Mouse (Mus musculus) cortical plate, adult 2 months (tissue): ENCODE results near the gene Hypk. TPM values are rescaled to one million over a fixed set of nuclear protein-coding genes. Genes with fewer than 3 reads are reported as not detected.
A peak's percentile ranks its signal among the peaks of the same experiment; 100 is the strongest.
"Not testable (repeated sequence)": the region's sequence is repeated elsewhere in the genome, so short reads cannot be mapped to it uniquely, and the experiment has no call there.

ENCODE experiments used
- H3K27ac ChIP-seq: fragments of 200-500 bp; 2 replicates; pipeline ENCODE4 v1.5.1; 2012; ENCODE audit warnings: low read length, control low read depth, inconsistent platforms; ENCODE audit not compliant: insufficient read depth
- H3K4me1 ChIP-seq: fragments of 200-500 bp; 2 replicates; pipeline ENCODE4 v1.6.1; 2011; ENCODE audit warnings: low read length; ENCODE audit not compliant: control insufficient read depth, insufficient read depth
- H3K4me3 ChIP-seq: fragments of 200-500 bp; 2 replicates; pipeline ENCODE4 v1.5.1; 2011; ENCODE audit warnings: mild to moderate bottlenecking, low read length, control low read depth; ENCODE audit not compliant: insufficient read depth
- CTCF ChIP-seq: fragments of 200-500 bp; IDR thresholded peaks from 2 replicates; pipeline ENCODE4 v1.5.1; 2011; ENCODE audit warnings: mild to moderate bottlenecking, control low read depth, low read length; ENCODE audit not compliant: insufficient read depth; ENCODE audit errors: extremely low read depth
- POLR2A ChIP-seq: fragments of 200-500 bp; IDR thresholded peaks from 2 replicates; pipeline ENCODE4 v1.6.1; 2011; ENCODE audit warnings: mild to moderate bottlenecking, low read length, control low read depth; ENCODE audit not compliant: insufficient read depth; ENCODE audit errors: extremely low read depth
- polyA plus RNA-seq: library from polyadenylated mRNA; depleted of rRNA; stranded (reverse); fragments of >200 nt; gene quantifications from 2 replicates; pipeline ENCODE4 v1.2.3, GENCODE M21; 2012; rRNA removed

Gene Hypk
- polyA plus RNA-seq, 1 experiment: 26.5 TPM

DNA sequence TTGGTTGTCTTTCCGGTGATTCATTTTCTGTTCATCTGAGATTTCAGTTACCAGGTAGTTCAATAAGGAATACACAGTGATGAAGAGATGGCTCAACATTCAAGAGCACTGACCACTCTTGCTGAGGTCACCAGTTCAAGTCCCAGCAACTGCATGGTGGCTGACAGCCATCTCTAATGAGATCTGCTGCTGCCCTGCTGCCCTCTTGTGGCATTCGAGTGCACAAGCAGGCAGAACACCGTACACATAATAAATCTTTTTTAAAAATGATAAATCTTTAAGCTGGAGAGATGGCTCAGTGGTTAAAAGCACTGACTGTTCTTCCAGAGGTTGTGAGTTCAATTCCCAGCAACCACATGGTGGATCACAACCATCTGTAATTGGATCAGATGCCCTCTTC lies 27.4 kb downstream of the Hypk start:
- H3K4me3 ChIP-seq: no peak overlapping the region
- no peak overlapping the region for H3K27ac ChIP-seq
- no peak for TF ChIP-seq POLR2A
- TF ChIP-seq CTCF: peak; percentile 39
- H3K4me1 ChIP-seq: no peaks in the 10 kb centered on the region

DNA sequence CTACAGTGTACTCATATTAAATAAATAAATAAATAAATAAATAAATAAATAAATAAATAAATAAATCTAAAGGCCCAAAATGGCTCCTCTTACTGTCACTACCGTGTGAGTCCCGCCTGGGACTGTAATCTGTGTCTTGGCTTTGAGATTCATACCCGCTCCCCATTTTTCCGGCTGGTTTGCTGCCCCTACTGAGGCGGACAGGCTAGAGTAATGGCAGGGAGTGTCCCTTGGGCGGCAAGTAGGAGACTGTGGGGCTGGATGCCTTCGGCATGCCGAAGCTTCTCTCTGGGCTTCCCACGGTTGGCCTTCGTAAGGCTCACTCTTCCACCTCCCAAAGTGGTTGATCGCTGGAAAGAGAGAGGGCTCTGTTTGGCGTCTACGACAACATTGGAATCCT lies 27.8 kb downstream of the Hypk start:
- H3K4me1 ChIP-seq, H3K27ac ChIP-seq, H3K4me3 ChIP-seq: not testable (repeated sequence)

DNA sequence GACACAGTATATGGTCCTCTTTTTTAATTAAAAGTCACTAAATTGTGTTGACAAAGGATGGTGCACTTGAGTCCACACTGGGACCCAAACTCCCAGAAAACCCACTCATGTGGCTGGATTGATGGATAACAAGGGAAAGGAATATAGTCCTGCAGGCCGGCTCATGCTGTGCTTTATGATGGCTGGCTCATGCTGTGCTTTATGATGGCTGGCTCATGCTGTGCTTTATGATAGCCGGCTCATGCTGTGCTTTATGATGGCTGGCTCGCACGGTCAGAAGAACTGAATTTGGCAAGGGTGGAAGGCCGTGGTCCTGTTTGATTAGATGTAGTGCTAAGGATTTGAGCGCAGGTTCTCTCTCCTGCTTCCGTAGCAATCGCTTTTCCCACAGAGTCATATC lies 30.5 kb downstream of the Hypk start:
- no peak for TF ChIP-seq POLR2A
- TF ChIP-seq CTCF: no peak
- no peaks in the 10 kb centered on the region for H3K4me1 ChIP-seq
- H3K27ac ChIP-seq: no peak overlapping the region
- no peak overlapping the region for H3K4me3 ChIP-seq

DNA sequence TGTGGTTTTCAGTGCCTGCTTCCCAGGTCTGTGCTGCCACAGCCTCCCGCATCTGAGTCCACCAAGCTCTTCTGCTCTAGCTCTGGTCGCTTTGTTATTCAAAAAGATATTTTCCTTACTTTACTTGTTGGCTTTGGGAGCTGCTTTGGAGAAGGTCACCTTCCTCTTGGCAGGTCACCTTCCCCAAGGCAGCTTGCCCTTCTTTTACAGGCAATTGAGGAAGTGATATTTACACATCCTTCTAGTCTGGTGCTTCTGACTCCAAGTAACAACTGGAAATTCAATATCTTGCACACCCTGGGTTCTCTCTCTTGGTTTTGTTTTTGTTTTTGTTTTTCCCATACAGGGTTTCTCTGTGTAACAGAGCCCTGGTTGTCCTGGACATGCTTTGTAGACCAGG lies 31.3 kb downstream of the Hypk start:
- not testable (repeated sequence) for H3K4me1 ChIP-seq, H3K4me3 ChIP-seq, H3K27ac ChIP-seq

DNA sequence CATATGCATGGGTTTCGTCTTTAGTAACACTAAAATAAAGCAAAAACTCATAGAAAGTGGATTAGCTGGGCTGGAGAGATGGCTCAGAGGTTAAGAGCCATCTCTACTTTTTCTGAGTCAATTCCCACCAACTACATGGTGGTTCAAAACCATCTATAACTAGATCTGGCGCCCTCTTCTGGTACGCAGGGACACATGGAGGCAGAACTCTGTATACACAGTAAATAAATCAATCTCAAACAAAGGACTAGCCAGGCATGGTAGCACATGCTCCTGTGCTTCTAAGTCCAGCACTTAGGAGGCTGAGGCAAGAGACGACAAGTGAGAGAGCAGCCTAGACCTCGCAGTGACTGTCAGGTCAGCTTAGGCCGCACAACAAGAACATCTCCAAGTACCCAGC lies 48.5 kb downstream of the Hypk start:
- not testable (repeated sequence) for H3K4me3 ChIP-seq, H3K27ac ChIP-seq, H3K4me1 ChIP-seq

DNA sequence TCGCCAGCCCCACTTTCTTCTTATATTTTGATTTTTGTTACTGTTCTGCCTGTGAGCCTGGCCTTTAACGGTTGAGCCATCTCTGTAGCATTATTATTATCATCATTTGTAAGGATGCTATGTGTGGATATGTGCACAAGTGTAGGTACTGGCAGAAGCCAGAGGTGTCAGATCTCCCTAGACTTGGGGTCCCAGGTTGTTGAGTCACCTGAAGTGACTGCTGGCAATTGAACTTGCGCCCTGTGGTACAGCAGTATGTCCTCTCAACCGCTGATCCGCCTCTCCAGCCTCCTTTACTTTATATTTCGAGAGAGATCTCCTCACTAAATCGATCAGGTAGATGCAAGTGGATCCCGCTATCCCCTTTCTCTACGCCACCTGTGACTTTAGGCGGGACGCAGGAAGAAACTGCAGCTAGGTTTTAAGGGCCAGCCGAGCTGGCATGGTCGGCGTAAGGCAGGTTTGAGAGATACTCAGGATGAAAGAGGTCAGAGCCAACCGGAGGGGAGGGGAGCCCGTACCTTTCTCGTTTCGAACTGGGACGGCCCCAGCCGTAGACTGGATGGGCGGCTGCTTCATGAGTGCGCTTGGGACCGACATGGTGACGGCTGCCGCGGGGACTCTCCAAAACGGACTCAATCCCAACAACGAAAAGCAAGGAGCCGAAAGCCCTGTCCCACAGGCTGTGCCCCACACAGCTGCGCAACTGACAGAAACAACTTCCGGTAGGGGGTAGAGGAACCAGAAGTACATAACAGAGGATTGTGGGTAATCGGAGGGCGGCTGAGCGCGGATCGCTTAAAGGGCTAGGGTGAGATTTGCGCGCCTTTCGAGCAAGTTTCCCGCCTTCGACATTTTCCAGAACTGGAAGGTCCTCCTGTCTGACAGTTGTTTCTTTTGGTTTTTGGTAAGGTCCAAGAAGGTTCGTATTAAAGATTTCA lies 53.1 kb downstream of the Hypk start, which contains the start of the genes Mfap1a and Wdr76:
Gene Mfap1a (minus strand): TSS at position 724 of the 941 bp plus-strand sequence.
Gene Wdr76 (plus strand): TSS at position 782 of the 941 bp plus-strand sequence.
- TF ChIP-seq POLR2A: peak; percentile 92
- not testable (repeated sequence) for H3K4me1 ChIP-seq, H3K27ac ChIP-seq
- H3K4me3 ChIP-seq: peak within 1 kb of the TSS; percentile 62

DNA sequence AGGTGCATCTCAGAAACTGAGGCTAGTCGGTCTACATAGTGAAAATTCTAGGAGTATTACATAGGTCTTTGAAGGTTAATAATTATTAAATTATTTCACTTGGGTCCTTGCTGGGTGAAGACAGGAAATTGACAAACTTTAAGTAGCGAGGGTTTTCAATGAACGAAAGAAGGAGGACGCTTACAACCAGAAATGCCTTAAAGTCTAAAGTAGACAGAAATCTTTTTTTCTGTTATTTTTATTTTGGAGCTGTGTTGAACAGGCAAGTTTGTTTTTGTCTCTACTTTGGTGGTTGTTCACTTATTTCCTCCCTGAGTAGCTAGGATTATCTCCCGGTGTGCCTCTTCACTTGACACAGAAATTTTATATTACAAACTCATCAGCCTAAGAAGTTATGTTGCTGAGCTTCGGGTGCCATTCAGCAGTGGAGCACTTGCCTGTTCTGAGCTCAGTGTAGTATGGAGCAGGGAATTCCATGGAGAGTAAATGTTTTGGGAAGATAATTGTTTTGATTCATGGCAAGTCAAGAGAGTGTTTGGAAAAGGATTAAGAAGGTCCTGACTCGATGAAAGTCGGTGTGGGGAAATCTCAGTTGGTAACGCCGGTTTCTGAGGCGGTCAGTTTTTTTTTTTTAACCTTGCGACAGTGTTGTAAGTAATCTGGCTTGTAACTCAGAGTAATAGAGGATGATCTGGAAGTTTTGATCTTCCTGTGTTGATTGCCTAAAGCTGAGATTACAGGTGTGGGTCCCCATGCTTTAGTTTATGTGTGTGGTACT lies 54.3 kb downstream of the Hypk start:
- H3K27ac ChIP-seq: no peak overlapping the region

DNA sequence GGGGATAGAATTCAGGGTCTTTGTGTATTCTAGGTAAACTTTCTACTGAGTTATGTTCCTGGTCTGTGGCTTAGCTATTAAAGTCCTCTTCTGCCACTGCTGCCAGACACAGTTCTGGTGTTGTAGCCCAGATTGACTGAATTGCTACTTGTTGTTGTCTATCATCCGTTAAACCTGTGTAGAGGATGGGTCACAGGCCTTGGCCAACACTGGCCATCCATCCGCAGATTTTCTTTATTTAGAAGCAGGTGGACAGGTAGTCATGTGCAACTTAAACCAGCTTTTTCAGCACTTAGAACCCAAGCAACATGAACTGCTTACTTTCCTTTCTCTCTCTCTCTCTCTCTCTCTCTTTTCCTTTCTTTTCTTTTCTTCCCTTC lies 54.9 kb downstream of the Hypk start:
- no peak overlapping the region for H3K4me3 ChIP-seq
- H3K4me1 ChIP-seq: no peaks in the 10 kb centered on the region; the same call in 1 of the 2 replicates
- H3K27ac ChIP-seq: no peak overlapping the region
- TF ChIP-seq CTCF: no peak

More for the DNA sequence above, 54.3 kb downstream of the Hypk start:
- TF ChIP-seq POLR2A (no peak), CTCF (no peak)
- no peaks in the 10 kb centered on the region; the same call in 1 of the 2 replicates for H3K4me1 ChIP-seq
- peak overlapping the region; percentile 62; the same call in 1 of the 2 replicates for H3K4me3 ChIP-seq

Other genes starting within 250 kb of the Hypk start
- gene Trp53bp1, start 181.9 kb upstream of the Hypk start, polyA plus RNA-seq: 63.6 and 64.0 TPM in 2 replicates
- gene Map1a, start 163.7 kb upstream of the Hypk start, polyA plus RNA-seq: 246 and 252 TPM in 2 replicates
- gene Ppip5k1, start 97.9 kb upstream of the Hypk start, polyA plus RNA-seq: 95.8 and 103 TPM in 2 replicates
- gene Ckmt1, start 95.6 kb upstream of the Hypk start, polyA plus RNA-seq: 306 and 309 TPM in 2 replicates
- gene Strc, start 66.1 kb upstream of the Hypk start, polyA plus RNA-seq: 0.17 and 0.30 TPM in 2 replicates
- 99.2 and 106 TPM in 2 replicates for gene Pdia3, start 39.5 kb upstream of the Hypk start, polyA plus RNA-seq
- gene Catsper2, start 39.5 kb upstream of the Hypk start, polyA plus RNA-seq: 7.0 and 7.4 TPM in 2 replicates
- gene Ell3, start 9.0 kb upstream of the Hypk start, polyA plus RNA-seq: 0.06 and 0.08 TPM in 2 replicates
- gene Serf2, start 4.1 kb upstream of the Hypk start, polyA plus RNA-seq: 313 and 355 TPM in 2 replicates
- gene Serinc4, start 3.5 kb downstream of the Hypk start, polyA plus RNA-seq: 0.69 and 1.0 TPM in 2 replicates
- 28.6 and 29.0 TPM in 2 replicates for gene Mfap1b, start 20.8 kb downstream of the Hypk start, polyA plus RNA-seq
- 17.2 and 17.8 TPM in 2 replicates for gene Mfap1a, start 53.4 kb downstream of the Hypk start, polyA plus RNA-seq
- gene Wdr76, start 53.4 kb downstream of the Hypk start, polyA plus RNA-seq: 2.9 and 3.7 TPM in 2 replicates